Mouse (Mus musculus) spleen, postnatal 14 days (tissue): Measurements from ENCODE around the gene Foxe3.

Experiments
- DNase-seq, 2 experiments: peaks; one replicate each; pipeline ENCODE4 v3.0.0; 2021 to 2022; ENCODE audit warnings: low spot score in 2 of 2

Gene Foxe3

DNA sequence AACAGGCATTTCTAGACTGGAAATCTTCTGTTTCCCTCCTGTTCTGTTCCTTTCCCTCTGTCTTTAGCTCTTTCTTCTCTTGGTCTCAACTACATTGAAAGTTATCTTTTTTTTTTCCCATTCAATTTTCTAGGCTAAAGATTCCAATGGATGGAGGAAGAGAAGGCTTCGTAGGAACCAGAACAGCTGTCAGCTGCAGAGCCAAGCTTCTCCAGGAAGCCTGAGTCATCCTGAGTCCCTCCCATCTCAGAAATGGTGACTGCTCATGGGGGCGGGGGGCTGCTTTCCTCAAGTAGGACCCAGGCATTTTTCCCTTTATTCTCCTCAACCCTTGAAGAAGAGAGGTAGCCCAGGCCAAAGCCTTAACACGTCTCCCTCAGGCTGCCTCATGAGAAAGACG is 9.8 kb downstream of the Foxe3 start:
- DNase-seq = no peak

- no peak for DNase-seq
Measured at GRCm38 (mm10) chr4:114913594-114913962, 12.2 kb downstream of the Foxe3 start.

GRCm38 (mm10) chr4:114912705-114913593 is 12.9 kb downstream of the Foxe3 start:
- DNase-seq = no peak

DNA sequence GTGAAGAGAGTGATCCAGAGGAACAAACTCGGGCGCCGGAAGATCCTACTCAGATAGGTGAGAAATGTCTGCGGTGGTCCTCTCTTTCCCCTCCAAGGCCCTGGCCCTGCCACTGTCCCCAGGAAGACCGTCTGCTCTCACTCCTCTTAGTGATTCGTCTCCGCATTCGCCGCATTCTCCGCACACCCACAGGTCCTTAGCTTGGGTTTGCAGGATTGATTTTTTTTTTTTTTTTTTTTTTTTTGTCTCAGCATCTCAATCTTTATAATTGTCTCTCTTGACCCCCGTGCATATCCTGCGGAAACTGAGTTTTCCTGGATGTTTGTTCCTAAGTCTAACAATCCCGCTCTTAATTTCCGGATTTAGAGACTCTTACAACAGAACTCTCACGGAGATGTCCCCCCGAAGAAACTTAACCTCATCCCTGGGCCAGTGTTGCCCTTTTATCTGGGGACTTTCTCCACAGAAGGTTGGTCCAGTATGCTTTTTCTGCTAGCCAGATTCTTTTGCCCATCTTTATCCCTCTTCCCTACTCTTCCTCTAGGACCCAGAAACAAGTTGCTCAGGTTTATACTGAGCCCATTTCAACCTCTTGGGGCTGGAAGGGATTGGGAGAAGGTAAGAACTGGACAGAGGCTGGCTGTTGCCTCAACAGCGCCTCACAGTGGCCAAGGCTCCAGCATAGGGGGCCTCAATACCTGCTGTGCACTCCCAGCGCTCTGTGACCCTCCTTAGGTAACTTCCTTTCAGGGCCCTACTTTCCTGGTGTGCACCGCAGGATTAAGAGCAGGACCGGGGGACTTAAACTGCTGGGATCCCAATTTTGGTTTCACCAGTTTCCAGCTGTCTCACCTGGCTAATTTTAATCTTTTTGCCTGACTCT is 16.0 kb downstream of the Foxe3 start:
- peak in 1 of 2 experiments; percentile 13 for DNase-seq

DNA sequence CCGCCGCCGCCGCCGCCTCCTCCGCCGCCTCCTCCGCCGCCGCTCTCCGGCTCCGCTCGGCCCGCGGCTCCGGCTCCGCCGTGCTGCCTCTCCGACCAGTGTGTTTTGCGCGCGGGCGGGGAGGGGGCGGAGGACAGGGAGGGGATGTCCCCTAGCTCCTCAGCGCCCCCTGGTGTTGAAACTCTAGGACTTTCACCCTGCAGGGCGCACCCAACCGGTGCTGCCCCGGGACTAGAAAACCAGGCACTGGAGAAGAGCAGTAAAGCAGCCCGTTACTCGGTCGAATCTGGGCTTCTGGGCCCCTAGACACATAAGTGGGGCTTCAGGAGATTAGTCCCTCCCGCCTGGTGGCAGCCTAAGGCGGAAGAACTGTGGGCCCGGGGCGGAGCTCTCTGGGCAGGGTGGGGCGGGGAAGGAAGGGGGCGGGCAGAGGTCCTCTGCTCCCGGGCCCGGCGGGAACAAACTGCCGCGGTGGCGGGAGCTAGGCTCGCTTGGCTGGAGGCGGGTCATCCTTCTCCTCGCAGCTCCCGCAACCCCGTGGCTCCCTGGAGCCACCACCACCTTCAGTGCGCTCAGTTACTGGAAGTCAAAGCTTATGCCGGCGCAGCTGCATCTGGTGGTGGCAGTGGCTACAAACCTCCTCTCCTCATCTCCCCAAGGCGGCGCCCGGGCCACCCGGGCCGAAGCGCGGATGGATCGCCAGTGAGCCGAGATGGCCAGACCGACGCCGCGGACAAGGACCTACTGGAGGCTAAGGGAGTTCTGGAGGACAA is 16.8 kb downstream of the Foxe3 start, which contains the start of gene Foxd2:
TSS of gene Foxd2 (minus strand) at position 45 of the 773 bp plus-strand sequence.
- peak; percentile 66 to 83 for DNase-seq

GRCm38 (mm10) chr4:114907951-114908828 is 17.6 kb downstream of the Foxe3 start:
- peak in 1 of 2 experiments; percentile 2 for DNase-seq

DNA sequence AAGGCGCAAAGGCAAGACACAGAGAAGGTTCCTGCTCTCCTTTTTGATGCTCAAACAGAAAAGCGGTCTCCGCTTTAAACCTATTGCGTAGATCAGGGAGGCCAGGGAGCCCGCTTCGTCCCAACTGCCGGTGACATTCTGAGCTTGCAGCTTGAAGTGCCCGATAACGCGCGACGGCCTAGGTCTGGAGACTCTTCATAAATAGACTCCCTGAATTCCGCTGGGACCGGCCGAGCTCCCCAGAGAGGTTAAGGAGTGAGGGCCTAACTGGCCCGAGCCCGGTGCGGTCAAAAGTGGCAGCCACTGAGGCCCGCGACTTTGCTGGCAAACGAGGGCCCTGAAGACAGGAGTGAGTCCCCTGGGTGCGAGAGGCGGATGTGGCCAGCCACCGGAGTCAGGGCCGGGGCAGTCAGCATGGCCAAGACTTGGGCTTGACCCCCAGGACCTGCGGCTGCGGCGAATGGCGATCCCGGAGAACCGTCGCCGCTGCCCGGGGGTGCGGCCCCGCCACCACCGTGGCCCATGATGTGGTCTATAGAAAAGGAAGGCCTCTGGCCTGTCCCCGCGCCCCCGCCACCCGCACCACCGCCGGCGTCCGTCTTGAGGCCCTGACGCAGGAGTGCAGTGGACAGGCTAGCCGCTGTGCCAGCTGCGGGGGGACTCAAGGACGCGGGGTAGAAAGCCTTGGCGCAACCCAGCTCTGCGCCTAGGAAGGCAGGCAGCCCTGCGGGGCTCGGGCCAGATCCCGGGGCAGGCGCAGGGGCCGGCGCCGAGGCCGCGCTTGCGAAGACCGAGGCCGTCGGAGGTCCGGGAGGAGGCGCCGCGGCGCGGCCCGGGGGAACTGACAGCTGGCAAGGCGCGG is 18.5 kb downstream of the Foxe3 start:
- DNase-seq = no peak

DNA sequence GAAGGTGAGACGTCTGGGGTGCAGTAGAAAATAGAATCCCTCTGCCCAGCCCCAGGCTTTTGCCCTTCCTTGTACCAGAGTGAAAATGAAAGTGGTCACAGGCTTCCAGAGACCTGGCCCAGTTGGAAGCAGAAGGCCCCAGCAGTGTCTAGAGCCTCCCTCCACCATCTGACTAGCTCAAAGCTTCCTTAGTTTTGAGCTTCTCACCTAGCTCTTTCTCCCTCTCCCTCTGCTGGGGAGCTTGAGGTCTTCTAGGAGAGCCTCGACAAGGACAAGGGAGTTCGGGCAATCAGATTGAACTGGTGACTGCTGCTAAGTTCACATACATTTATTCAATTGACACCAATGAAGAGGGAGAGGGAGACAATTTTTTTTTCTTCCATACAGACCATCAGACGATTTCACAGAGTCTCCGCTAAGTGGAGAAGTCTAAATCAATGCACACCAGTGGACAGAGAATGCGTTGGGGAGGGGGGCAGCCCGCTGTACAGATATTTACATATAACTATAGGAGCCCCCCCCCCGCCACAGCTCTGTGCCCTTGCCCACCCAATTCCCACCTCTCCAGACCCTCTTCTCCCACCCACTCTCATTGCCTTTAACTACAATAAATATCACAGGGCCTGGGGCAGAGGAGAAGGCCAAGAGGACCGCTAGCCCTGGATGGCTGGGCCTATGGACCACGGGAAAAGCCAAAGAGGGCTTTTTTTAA is 19.7 kb downstream of the Foxe3 start:
- no peak for DNase-seq

DNA sequence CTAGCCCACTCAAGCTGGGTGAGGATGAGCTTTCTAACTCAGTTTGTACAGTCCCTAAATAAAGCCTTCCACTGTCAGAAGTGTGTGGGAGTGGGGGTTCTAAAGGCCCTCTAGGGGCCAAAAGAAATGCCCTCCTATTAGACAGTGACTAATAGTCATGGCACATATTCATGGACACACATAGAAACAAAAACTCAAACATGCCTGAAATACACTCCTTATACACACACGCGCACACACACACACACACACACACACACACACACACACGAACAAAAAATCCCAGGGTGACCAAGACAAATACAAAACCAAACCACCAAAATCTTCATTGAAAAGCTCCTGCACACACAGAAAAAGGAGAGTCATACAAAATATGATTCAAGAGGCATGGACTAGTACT is 20.3 kb downstream of the Foxe3 start:
- DNase-seq = no peak

GRCm38 (mm10) chr4:114903422-114903782 is 22.4 kb downstream of the Foxe3 start:
- no peak for DNase-seq

DNA sequence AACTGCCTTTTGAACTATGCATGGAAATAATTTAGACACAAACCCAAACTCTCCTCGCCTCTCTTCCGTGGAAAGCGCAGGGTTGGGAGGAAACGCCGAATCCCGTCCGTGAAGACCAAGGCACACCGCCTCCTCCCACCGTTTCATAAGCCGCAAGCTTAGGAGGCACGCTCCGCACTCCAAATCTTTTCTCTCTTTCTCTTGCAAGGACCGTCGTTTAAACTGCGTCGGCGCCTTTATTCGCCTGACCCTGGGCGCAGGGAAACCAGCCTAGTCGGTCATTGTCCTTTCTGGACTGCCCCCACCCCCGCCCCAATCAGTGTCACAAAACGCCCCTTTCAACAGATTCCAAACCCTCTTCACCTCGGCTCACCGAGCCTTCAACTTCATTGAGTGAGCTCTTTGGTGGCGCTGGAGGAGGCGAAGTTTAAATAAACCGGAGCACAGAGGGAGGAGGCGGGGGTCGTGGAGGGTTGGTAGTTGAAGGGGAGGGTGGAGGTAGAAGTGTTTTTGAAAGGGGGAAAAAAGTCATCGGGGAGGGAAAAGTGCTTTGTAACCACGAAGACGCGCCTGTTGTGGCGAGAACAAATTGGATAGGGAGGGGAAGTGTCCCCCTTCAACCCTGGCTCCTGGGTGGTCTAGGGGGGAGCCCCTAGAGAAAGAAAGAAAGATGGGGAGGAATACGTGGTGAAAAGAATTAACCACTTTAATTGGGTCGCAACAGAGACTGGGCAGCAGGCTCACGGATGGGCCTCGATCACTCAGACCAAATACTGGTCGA is 23.0 kb downstream of the Foxe3 start:
- DNase-seq = no peak

GRCm38 (mm10) chr4:114901643-114902351 is 24.0 kb downstream of the Foxe3 start:
- no peak for DNase-seq

GRCm38 (mm10) chr4:114900866-114901642 is 24.8 kb downstream of the Foxe3 start:
- DNase-seq = no peak

DNA sequence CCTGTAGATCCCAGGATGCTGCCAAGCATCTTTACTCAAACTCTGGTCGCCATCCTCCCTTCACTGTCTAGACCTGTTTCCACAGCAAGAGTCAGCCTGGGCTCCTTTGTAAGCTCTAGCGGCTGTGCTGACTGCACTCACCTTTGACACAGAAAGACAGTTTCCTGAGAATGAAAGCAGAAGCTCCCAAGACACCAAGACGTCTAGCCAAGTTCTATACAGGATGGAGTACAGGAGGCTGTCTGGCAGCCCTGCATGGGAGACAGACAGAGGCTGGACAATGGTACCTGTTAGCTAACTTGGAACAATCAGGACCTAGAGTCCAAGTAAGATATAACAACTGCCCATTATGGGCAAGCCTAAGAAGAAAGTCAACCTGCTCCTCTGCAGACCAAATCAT is 25.9 kb downstream of the Foxe3 start:
- no peak for DNase-seq

GRCm38 (mm10) chr4:114897853-114898252 is 28.0 kb downstream of the Foxe3 start:
- DNase-seq = no peak

DNA sequence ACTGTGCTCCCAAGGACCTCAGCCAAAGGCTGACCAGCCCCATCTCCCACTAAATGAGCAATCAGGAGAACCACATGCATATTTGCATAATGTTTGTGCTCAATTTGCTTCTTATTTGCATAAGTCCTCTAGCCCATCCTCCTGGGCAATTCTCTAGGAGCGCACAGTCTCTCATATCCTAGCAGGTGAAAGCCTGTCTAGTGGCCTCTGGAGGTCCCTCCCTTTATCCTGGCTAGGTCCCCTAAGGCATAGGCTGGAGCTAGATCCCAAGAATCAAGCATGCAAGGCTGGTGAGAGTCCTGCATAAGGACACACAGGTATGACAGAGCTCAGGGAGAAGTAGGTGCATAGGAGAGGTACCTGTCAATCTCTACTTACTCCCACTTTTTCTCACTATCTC is 43.6 kb downstream of the Foxe3 start:
- no peak for DNase-seq

DNA sequence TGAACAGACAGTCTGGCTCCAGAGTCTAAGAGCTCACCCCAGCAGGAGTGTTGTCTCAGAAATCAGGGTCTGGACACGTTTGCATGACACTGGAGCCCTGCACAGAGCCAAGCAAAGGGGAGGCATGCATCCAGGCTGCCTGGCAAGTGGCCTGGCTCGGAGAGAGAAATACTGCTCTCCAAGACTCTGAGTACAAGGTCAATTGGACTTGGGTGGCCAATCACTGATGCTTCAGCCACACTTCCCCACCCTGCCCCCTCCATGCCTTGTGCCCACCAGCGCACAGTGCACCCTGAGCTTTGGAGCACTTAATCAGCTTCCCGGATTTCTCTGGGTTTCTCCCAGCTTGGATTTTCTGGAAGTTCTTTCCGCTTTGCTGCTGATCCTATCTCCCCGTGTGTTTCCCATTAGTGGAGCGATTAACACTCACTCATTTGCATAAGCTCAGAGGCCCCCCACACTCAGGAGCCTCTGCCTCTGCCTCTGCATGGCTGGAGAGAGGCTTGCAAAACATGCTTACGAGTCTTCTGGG is 49.3 kb downstream of the Foxe3 start:
- no peak for DNase-seq
